ENCODE assay signal across 7 mouse cellular contexts in genomic region chr9:121257106-121257505, GRCm38 (mm10).
"Had no signal": no experiment of that assay in that cellular context is flagged by ENCODE, and none has a peak within 500 bp of the region (broad histone marks: within the 10 kb centered on the region; RNA-seq: fewer than 3 reads in every experiment).

No protein-coding gene starts in this region.

- DNase-seq: liver, embryonic 13.5 days; liver, postnatal 0 days; lung, adult 2 months; lung, postnatal 14 days; lung, postnatal 36 days; thymus, postnatal 25 days; thymus, postnatal 4 days had no signal
